Mouse (Mus musculus) heart, postnatal 36 days (tissue): ENCODE data around the gene Olfr850. TPM values are rescaled to one million over a fixed set of nuclear protein-coding genes. Genes with fewer than 3 reads are reported as not detected.

ENCODE experiments used
- DNase-seq, 2 experiments: peaks; one replicate each; pipeline ENCODE4 v3.0.0; 2021 to 2022
- intact Hi-C: fragments of 180-260 bp; cut with DNase I; formaldehyde crosslinking; loops from one replicate; pipeline ENCODE4 v1.15.1; 2025
- total RNA-seq, 2 experiments: library from RNA; stranded (reverse); gene quantifications; 2 replicates each; pipeline ENCODE4 v1.2.3; 2021

Olfr850 gene
- not detected for total RNA-seq

DNA sequence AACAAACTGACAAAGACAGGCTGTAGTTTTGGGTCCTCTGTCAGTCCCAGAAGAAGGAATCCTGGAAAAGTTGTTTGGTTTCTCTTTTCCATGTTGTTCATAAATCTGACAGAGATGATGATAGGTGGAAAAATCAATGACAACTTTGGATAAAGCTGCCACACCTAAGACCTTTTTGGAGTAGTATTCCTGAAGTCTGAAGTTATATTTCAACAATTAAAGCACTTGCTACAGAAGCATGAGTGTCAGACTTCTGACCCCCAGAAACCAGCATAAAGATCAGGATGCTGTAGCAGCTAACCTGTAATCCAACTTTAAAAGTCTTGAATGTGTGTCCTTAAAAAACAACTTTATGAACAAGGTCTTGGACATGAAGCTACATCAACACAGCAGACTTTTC is at the start of gene Olfr850:
Gene Olfr850 (minus strand): TSS at position 101 of the 400 bp plus-strand sequence.
- intact Hi-C loops: no loop called here
- no peak for DNase-seq

DNA sequence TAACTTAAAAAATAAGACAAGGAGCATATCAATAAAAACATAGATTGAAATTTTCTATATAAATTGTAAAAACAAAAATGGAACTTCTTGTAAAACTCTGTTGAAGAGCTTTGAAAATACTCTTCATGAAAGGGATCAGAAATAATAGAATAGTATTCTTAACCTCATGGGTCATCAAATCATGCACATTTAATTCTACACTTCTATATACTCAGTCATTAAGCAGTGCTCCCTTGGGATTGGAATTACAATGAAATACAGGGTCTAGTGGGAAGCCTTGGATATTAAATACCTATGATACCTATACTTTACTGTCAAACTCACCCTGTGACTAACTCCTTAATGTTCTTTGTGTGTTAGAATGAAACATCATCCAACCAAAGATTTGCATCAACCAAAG is 14.9 kb upstream of the Olfr850 start, which contains the start of gene Olfr851:
Gene Olfr851 (plus strand): TSS at position 301 of the 400 bp plus-strand sequence.
- intact Hi-C loops: no loop called here

DNA sequence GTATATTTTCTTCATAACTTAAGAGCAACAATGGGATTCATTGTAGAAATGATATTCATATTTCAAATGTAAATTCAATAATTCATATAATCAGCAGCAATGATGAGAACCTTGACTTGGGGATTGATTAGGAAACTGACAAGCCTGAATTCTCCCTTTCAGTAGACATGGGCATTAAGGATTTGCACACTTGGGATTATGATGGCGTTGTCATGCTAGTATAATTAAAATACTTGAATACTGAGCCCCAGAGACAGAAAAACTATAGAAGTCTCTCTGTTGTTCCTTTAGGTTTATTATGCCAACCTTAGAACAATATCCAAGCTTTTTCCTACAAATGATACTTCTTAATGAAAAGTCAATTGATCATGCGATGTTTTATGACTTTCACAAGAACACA is 38.1 kb downstream of the Olfr850 start, which contains the start of gene Olfr849:
Gene Olfr849 (plus strand): TSS at position 301 of the 400 bp plus-strand sequence.
- intact Hi-C loops: no loop called here
- DNase-seq: no peak

More for the DNA sequence above, 14.9 kb upstream of the Olfr850 start, which contains the start of gene Olfr851:
- no peak for DNase-seq

Other genes starting within 250 kb of the Olfr850 start
- not detected for gene Olfr843, start 226.3 kb downstream of the Olfr850 start, total RNA-seq
- not detected for gene Olfr844, start 161.9 kb downstream of the Olfr850 start, total RNA-seq
- gene Olfr845, start 141.8 kb downstream of the Olfr850 start, total RNA-seq: not detected
- not detected for gene Olfr846, start 114.2 kb downstream of the Olfr850 start, total RNA-seq
- not detected for gene Olfr847, start 99.6 kb downstream of the Olfr850 start, total RNA-seq
- gene Olfr849, start 38.0 kb downstream of the Olfr850 start, total RNA-seq: not detected
- not detected for gene Olfr851, start 15.0 kb upstream of the Olfr850 start, total RNA-seq
- not detected for gene Olfr853, start 62.8 kb upstream of the Olfr850 start, total RNA-seq
- gene Olfr854, start 89.1 kb upstream of the Olfr850 start, total RNA-seq: not detected
- gene Olfr855, start 104.4 kb upstream of the Olfr850 start, total RNA-seq: not detected
- 10 to 100 TPM; 13.0 to 14.6 TPM for gene Zfp317, start 143.9 kb upstream of the Olfr850 start, total RNA-seq
- gene Olfr857, start 231.2 kb upstream of the Olfr850 start, total RNA-seq: not detected